Mouse (Mus musculus): ENCODE data around the gene Vps9d1. TPM values are rescaled to one million over a fixed set of nuclear protein-coding genes. Genes with fewer than 3 reads are reported as not detected.
"Not testable (repeated sequence)": the region's sequence is repeated elsewhere in the genome, so short reads cannot be mapped to it uniquely, and the experiment has no call there.

Vps9d1 gene
- total and polyA plus RNA-seq, 2 experiments, result 5.6 to 48.8 TPM

GRCm38 (mm10) chr8:123290166-123290565 lies 36.0 kb upstream of the Vps9d1 start:
- Histone ChIP-seq H3K4me1 (ENCODE audit: control insufficient read depth, insufficient read depth, low read length) (peaks cover 13% of the 10 kb centered on the region), H3K4me3 (ENCODE audit: insufficient read depth, low read depth, low read length) (no peak overlapping the region), H3K36me3 (ENCODE audit: control insufficient read depth, insufficient read depth, low read length) (no peaks in the 10 kb centered on the region), H3K9ac (ENCODE audit: low read depth, low read length) (no peak overlapping the region), H3K27me3 (ENCODE audit: control insufficient read depth, insufficient read depth, low read length) (no peaks in the 10 kb centered on the region), H3K27ac (replicated peaks; ENCODE audit: insufficient read depth, low read depth, low read length) (no peak overlapping the region), H3K79me2 (ENCODE audit: control insufficient read depth, insufficient read depth, low read length) (no peaks in the 10 kb centered on the region)
- DNase-seq (ENCODE audit: extremely low read depth, low read depth, low spot score), result peak; percentile 56
- WGBS, result 44% methylated on average over 4 of the region's 4 CpGs
- TF ChIP-seq POLR2A (IDR thresholded peaks at IDR 0.05; ENCODE audit: extremely low read depth, insufficient read depth, low read length), result no peak
- TF ChIP-seq CTCF (IDR thresholded peaks at IDR 0.05; ENCODE audit: low read depth, low read length), result peak; percentile 82

- DNase-seq (ENCODE audit: extremely low read depth, low read depth, low spot score), result no peak
- Histone ChIP-seq H3K9ac (ENCODE audit: low read depth, low read length) (no peak overlapping the region), H3K4me1 (ENCODE audit: control insufficient read depth, insufficient read depth, low read length) (peaks cover 8% of the 10 kb centered on the region), H3K4me3 (ENCODE audit: insufficient read depth, low read depth, low read length) (no peak overlapping the region), H3K27ac (replicated peaks; ENCODE audit: insufficient read depth, low read depth, low read length) (no peak overlapping the region), H3K27me3 (ENCODE audit: control insufficient read depth, insufficient read depth, low read length) (no peaks in the 10 kb centered on the region), H3K36me3 (ENCODE audit: control insufficient read depth, insufficient read depth, low read length) (no peaks in the 10 kb centered on the region), H3K79me2 (ENCODE audit: control insufficient read depth, insufficient read depth, low read length) (no peaks in the 10 kb centered on the region)
- no peak for TF ChIP-seq POLR2A (IDR thresholded peaks at IDR 0.05; ENCODE audit: extremely low read depth, insufficient read depth, low read length)
- TF ChIP-seq CTCF (IDR thresholded peaks at IDR 0.05; ENCODE audit: low read depth, low read length), result no peak
- WGBS, result 94% methylated on average over 17 of the region's 17 CpGs
These were observed 33.2 kb upstream of the Vps9d1 start for GRCm38 (mm10) chr8:123287362-123287761.

- no peaks in the 10 kb centered on the region for H3K79me2 ChIP-seq (ENCODE audit: control insufficient read depth, insufficient read depth, low read length)
- no peak overlapping the region for H3K9ac ChIP-seq (ENCODE audit: low read depth, low read length)
- no peak for TF ChIP-seq POLR2A (IDR thresholded peaks at IDR 0.05; ENCODE audit: extremely low read depth, insufficient read depth, low read length)
- TF ChIP-seq CTCF (IDR thresholded peaks at IDR 0.05; ENCODE audit: low read depth, low read length), result no peak
- H3K27me3 ChIP-seq (ENCODE audit: control insufficient read depth, insufficient read depth, low read length), result no peaks in the 10 kb centered on the region
- H3K4me3 ChIP-seq (ENCODE audit: insufficient read depth, low read depth, low read length), result no peak overlapping the region
- H3K4me1 ChIP-seq (ENCODE audit: control insufficient read depth, insufficient read depth, low read length), result no peaks in the 10 kb centered on the region
- DNase-seq (ENCODE audit: extremely low read depth, low read depth, low spot score), result no peak
- WGBS, result 97% methylated on average over 5 of the region's 5 CpGs
- no peak overlapping the region for H3K27ac ChIP-seq (replicated peaks; ENCODE audit: insufficient read depth, low read depth, low read length)
- H3K36me3 ChIP-seq (ENCODE audit: control insufficient read depth, insufficient read depth, low read length), result no peaks in the 10 kb centered on the region
These were observed 30.3 kb upstream of the Vps9d1 start for GRCm38 (mm10) chr8:123284493-123284892.

GRCm38 (mm10) chr8:123283991-123284390 lies 29.8 kb upstream of the Vps9d1 start:
- H3K36me3 ChIP-seq (ENCODE audit: control insufficient read depth, insufficient read depth, low read length), result no peaks in the 10 kb centered on the region
- H3K4me3 ChIP-seq (ENCODE audit: insufficient read depth, low read depth, low read length), result no peak overlapping the region
- DNase-seq (ENCODE audit: extremely low read depth, low read depth, low spot score), result no peak
- H3K79me2 ChIP-seq (ENCODE audit: control insufficient read depth, insufficient read depth, low read length), result no peaks in the 10 kb centered on the region
- H3K9ac ChIP-seq (ENCODE audit: low read depth, low read length), result no peak overlapping the region
- no peaks in the 10 kb centered on the region for H3K4me1 ChIP-seq (ENCODE audit: control insufficient read depth, insufficient read depth, low read length)
- TF ChIP-seq CTCF (IDR thresholded peaks at IDR 0.05; ENCODE audit: low read depth, low read length) (no peak), POLR2A (IDR thresholded peaks at IDR 0.05; ENCODE audit: extremely low read depth, insufficient read depth, low read length) (no peak)
- no peak overlapping the region for H3K27ac ChIP-seq (replicated peaks; ENCODE audit: insufficient read depth, low read depth, low read length)
- H3K27me3 ChIP-seq (ENCODE audit: control insufficient read depth, insufficient read depth, low read length), result no peaks in the 10 kb centered on the region
- 86% methylated on average over 7 of the region's 7 CpGs for WGBS

GRCm38 (mm10) chr8:123282994-123283393 lies 28.8 kb upstream of the Vps9d1 start:
- DNase-seq (ENCODE audit: extremely low read depth, low read depth, low spot score); H3K4me1 ChIP-seq (ENCODE audit: control insufficient read depth, insufficient read depth, low read length); H3K27ac ChIP-seq (replicated peaks; ENCODE audit: insufficient read depth, low read depth, low read length): not testable (repeated sequence)

GRCm38 (mm10) chr8:123280302-123281094 lies 26.4 kb upstream of the Vps9d1 start:
- Histone ChIP-seq H3K9ac (ENCODE audit: low read depth, low read length) (no peak overlapping the region), H3K79me2 (ENCODE audit: control insufficient read depth, insufficient read depth, low read length) (no peaks in the 10 kb centered on the region), H3K27ac (replicated peaks; ENCODE audit: insufficient read depth, low read depth, low read length) (no peak overlapping the region), H3K36me3 (ENCODE audit: control insufficient read depth, insufficient read depth, low read length) (no peaks in the 10 kb centered on the region), H3K4me1 (ENCODE audit: control insufficient read depth, insufficient read depth, low read length) (no peaks in the 10 kb centered on the region), H3K27me3 (ENCODE audit: control insufficient read depth, insufficient read depth, low read length) (no peaks in the 10 kb centered on the region), H3K4me3 (ENCODE audit: insufficient read depth, low read depth, low read length) (no peak overlapping the region)
- no peak for DNase-seq (ENCODE audit: extremely low read depth, low read depth, low spot score)
- WGBS, result 90% methylated on average over 13 of the region's 13 CpGs
- TF ChIP-seq CTCF (IDR thresholded peaks at IDR 0.05; ENCODE audit: low read depth, low read length), result no peak
- TF ChIP-seq POLR2A (IDR thresholded peaks at IDR 0.05; ENCODE audit: extremely low read depth, insufficient read depth, low read length), result no peak

More at GRCm38 (mm10) chr8:123282994-123283393, 28.8 kb upstream of the Vps9d1 start:
- 96% methylated on average over 5 of the region's 6 CpGs for WGBS
- not testable (repeated sequence) for H3K27me3 ChIP-seq (ENCODE audit: control insufficient read depth, insufficient read depth, low read length); H3K9ac ChIP-seq (ENCODE audit: low read depth, low read length); H3K36me3 ChIP-seq (ENCODE audit: control insufficient read depth, insufficient read depth, low read length); H3K79me2 ChIP-seq (ENCODE audit: control insufficient read depth, insufficient read depth, low read length); H3K4me3 ChIP-seq (ENCODE audit: insufficient read depth, low read depth, low read length)
